Mouse (Mus musculus) hindbrain, embryonic 15.5 days (tissue): Measurements from ENCODE around the gene Slc17a1. TPM values are rescaled to one million over a fixed set of nuclear protein-coding genes. Genes with fewer than 3 reads are reported as not detected.

Experiments used
- ATAC-seq: fragments of 200-750 bp; cut with Nextera tagmentation; 2 replicates; pipeline ENCODE4 v1.8.0; 2017; ENCODE audit warnings: low read depth, moderate number of reproducible peaks, moderate TSS enrichment; ENCODE audit not compliant: low FRiP score
- H3K27ac ChIP-seq: fragments of 300-500 bp; sonication (generic); replicated peaks from 2 replicates; pipeline ENCODE4 v1.5.1; 2015; ENCODE audit warnings: mild to moderate bottlenecking, inconsistent platforms
- H3K27me3 ChIP-seq: fragments of 300-500 bp; sonication (generic); 2 replicates; pipeline ENCODE4 v1.6.1; 2015; ENCODE audit warnings: control low read depth, inconsistent platforms
- H3K36me3 ChIP-seq: fragments of 300-500 bp; sonication (generic); 2 replicates; pipeline ENCODE4 v1.6.1; 2015; ENCODE audit warnings: control low read depth, inconsistent platforms
- H3K4me1 ChIP-seq: fragments of 300-500 bp; sonication (generic); replicated peaks from 2 replicates; pipeline ENCODE4 v1.6.1; 2015; ENCODE audit warnings: control low read depth, inconsistent platforms
- H3K4me2 ChIP-seq: fragments of 300-500 bp; sonication (generic); 2 replicates; pipeline ENCODE4 v1.6.1; 2015; ENCODE audit warnings: moderate library complexity, mild to moderate bottlenecking, inconsistent platforms
- H3K4me3 ChIP-seq: fragments of 300-500 bp; sonication (generic); 2 replicates; pipeline ENCODE4 v1.5.1; 2015; ENCODE audit warnings: mild to moderate bottlenecking, inconsistent platforms
- H3K9ac ChIP-seq: fragments of 300-500 bp; sonication (generic); 2 replicates; pipeline ENCODE4 v1.6.1; 2015; ENCODE audit warnings: inconsistent platforms
- H3K9me3 ChIP-seq: fragments of 300-500 bp; sonication (generic); 2 replicates; pipeline ENCODE4 v1.6.1; 2016; ENCODE audit warnings: control low read depth, inconsistent platforms
- WGBS: fragments of 180-500 bp; shearing (Covaris S2); methylation state at CpG from one replicate; pipeline ENCODE4 v1.1.7; 2015; 5-methylcytosine and 5-hydroxymethylcytosine counted together
- polyA plus RNA-seq: library from polyadenylated mRNA; unstranded; fragments of >200 nt; fragmentation: Nextera tagmentation; extraction: Ambion mirVana; gene quantifications from 2 replicates; pipeline ENCODE4 v1.2.1, GENCODE M21; 2015

Slc17a1 gene
- polyA plus RNA-seq, 1 experiment from 2014 or later, result not detected

GRCm38 (mm10) chr13:23898242-23898641 is 30.7 kb downstream of the Slc17a1 start:
- H3K27me3 ChIP-seq, result no peaks in the 10 kb centered on the region
- WGBS, result 56% methylated on average over 6 of the region's 6 CpGs
- H3K27ac ChIP-seq, result no peak overlapping the region
- H3K9ac ChIP-seq, result no peak overlapping the region
- no peaks in the 10 kb centered on the region for H3K9me3 ChIP-seq
- H3K4me2 ChIP-seq, result no peak overlapping the region
- no peak overlapping the region for H3K4me3 ChIP-seq
- ATAC-seq, result no peak
- no peaks in the 10 kb centered on the region for H3K4me1 ChIP-seq
- no peaks in the 10 kb centered on the region for H3K36me3 ChIP-seq

- H3K4me3 ChIP-seq, result no peak overlapping the region
- H3K36me3 ChIP-seq, result no peaks in the 10 kb centered on the region
- H3K27me3 ChIP-seq, result no peaks in the 10 kb centered on the region
- H3K4me2 ChIP-seq, result no peak overlapping the region
- 94% methylated on average over 5 of the region's 5 CpGs for WGBS
- no peak for ATAC-seq
- no peaks in the 10 kb centered on the region for H3K4me1 ChIP-seq
- no peak overlapping the region for H3K9ac ChIP-seq
- H3K9me3 ChIP-seq, result no peaks in the 10 kb centered on the region
- H3K27ac ChIP-seq, result no peak overlapping the region
Measured at GRCm38 (mm10) chr13:23906906-23907305, 39.4 kb downstream of the Slc17a1 start.

- no peaks in the 10 kb centered on the region for H3K36me3 ChIP-seq
- no peak overlapping the region for H3K4me2 ChIP-seq
- WGBS, result 87% methylated on average over 5 of the region's 5 CpGs
- H3K27ac ChIP-seq, result no peak overlapping the region
- no peak overlapping the region for H3K9ac ChIP-seq
- no peak for ATAC-seq
- H3K4me3 ChIP-seq, result no peak overlapping the region
- H3K27me3 ChIP-seq, result no peaks in the 10 kb centered on the region
- no peaks in the 10 kb centered on the region for H3K4me1 ChIP-seq
- no peaks in the 10 kb centered on the region for H3K9me3 ChIP-seq
Measured at GRCm38 (mm10) chr13:23910121-23910520, 42.6 kb downstream of the Slc17a1 start.

- Histone ChIP-seq H3K4me1 (no peaks in the 10 kb centered on the region), H3K9ac (no peak overlapping the region), H3K27ac (no peak overlapping the region), H3K4me2 (no peak overlapping the region), H3K4me3 (no peak overlapping the region), H3K36me3 (no peaks in the 10 kb centered on the region), H3K27me3 (no peaks in the 10 kb centered on the region), H3K9me3 (no peaks in the 10 kb centered on the region)
- no peak for ATAC-seq
- 85% methylated on average over 5 of the region's 5 CpGs for WGBS
Measured at GRCm38 (mm10) chr13:23911335-23911734, 43.8 kb downstream of the Slc17a1 start.

- H3K4me2 ChIP-seq, result no peak overlapping the region
- H3K36me3 ChIP-seq, result no peaks in the 10 kb centered on the region
- H3K9ac ChIP-seq, result no peak overlapping the region
- H3K27me3 ChIP-seq, result no peaks in the 10 kb centered on the region
- H3K27ac ChIP-seq, result no peak overlapping the region
- ATAC-seq, result no peak
- 55% methylated on average over 6 of the region's 6 CpGs for WGBS
- no peaks in the 10 kb centered on the region for H3K9me3 ChIP-seq
- H3K4me3 ChIP-seq, result no peak overlapping the region
- H3K4me1 ChIP-seq, result no peaks in the 10 kb centered on the region
Measured at GRCm38 (mm10) chr13:23913791-23914306, 46.3 kb downstream of the Slc17a1 start.

- WGBS, result 77% methylated on average over 9 of the region's 9 CpGs
- Histone ChIP-seq H3K27ac (no peak within 1 kb of the TSS), H3K9me3 (no peaks in the 10 kb centered on the region), H3K36me3 (no peaks in the 10 kb centered on the region), H3K27me3 (no peaks in the 10 kb centered on the region), H3K4me1 (no peaks in the 10 kb centered on the region), H3K4me2 (no peak within 1 kb of the TSS), H3K4me3 (no peak within 1 kb of the TSS), H3K9ac (no peak within 1 kb of the TSS)
- no peak for ATAC-seq
Measured at GRCm38 (mm10) chr13:23914376-23915167, 47.0 kb downstream of the Slc17a1 start, which contains the start of gene Slc17a4. Gene Slc17a4, minus strand, starts transcription at chr13:23915009.

- ATAC-seq, result peak; percentile 54; the same call in 1 of the 2 replicates
- Histone ChIP-seq H3K36me3 (no peaks in the 10 kb centered on the region), H3K27me3 (no peaks in the 10 kb centered on the region), H3K4me1 (no peaks in the 10 kb centered on the region), H3K4me2 (no peak overlapping the region), H3K4me3 (no peak overlapping the region), H3K9ac (no peak overlapping the region), H3K9me3 (no peaks in the 10 kb centered on the region), H3K27ac (no peak overlapping the region)
- 81% methylated on average over 1 of the region's 1 CpGs for WGBS
Measured at GRCm38 (mm10) chr13:23916132-23916531, 48.6 kb downstream of the Slc17a1 start.

- H3K36me3 ChIP-seq, result no peaks in the 10 kb centered on the region
- no peaks in the 10 kb centered on the region for H3K9me3 ChIP-seq
- H3K4me2 ChIP-seq, result no peak overlapping the region
- H3K27ac ChIP-seq, result no peak overlapping the region
- H3K27me3 ChIP-seq, result no peaks in the 10 kb centered on the region
- no peak overlapping the region for H3K4me3 ChIP-seq
- WGBS, result 91% methylated on average over 4 of the region's 4 CpGs
- no peak for ATAC-seq
- no peaks in the 10 kb centered on the region for H3K4me1 ChIP-seq
- H3K9ac ChIP-seq, result no peak overlapping the region
Measured at GRCm38 (mm10) chr13:23917674-23918073, 50.1 kb downstream of the Slc17a1 start.

- 79% methylated on average over 2 of the region's 2 CpGs for WGBS
- no peak for ATAC-seq
- Histone ChIP-seq H3K9me3 (no peaks in the 10 kb centered on the region), H3K4me2 (no peak overlapping the region), H3K4me3 (no peak overlapping the region), H3K27ac (no peak overlapping the region), H3K27me3 (no peaks in the 10 kb centered on the region), H3K9ac (no peak overlapping the region), H3K4me1 (no peaks in the 10 kb centered on the region), H3K36me3 (no peaks in the 10 kb centered on the region)
Measured at GRCm38 (mm10) chr13:23925792-23926191, 58.2 kb downstream of the Slc17a1 start.

- no peak for ATAC-seq
- no peaks in the 10 kb centered on the region for H3K27me3 ChIP-seq
- H3K4me2 ChIP-seq, result no peak overlapping the region
- H3K36me3 ChIP-seq, result no peaks in the 10 kb centered on the region
- H3K4me3 ChIP-seq, result no peak overlapping the region
- H3K27ac ChIP-seq, result no peak overlapping the region
- no peaks in the 10 kb centered on the region for H3K9me3 ChIP-seq
- no peak overlapping the region for H3K9ac ChIP-seq
- WGBS, result 78% methylated on average over 3 of the region's 3 CpGs
- H3K4me1 ChIP-seq, result no peaks in the 10 kb centered on the region
Measured at GRCm38 (mm10) chr13:23928637-23929036, 61.1 kb downstream of the Slc17a1 start.

- no peak for ATAC-seq
- WGBS, result 93% methylated on average over 9 of the region's 9 CpGs
- Histone ChIP-seq H3K9me3 (no peaks in the 10 kb centered on the region), H3K4me3 (no peak overlapping the region), H3K36me3 (no peaks in the 10 kb centered on the region), H3K27ac (no peak overlapping the region), H3K4me1 (no peaks in the 10 kb centered on the region), H3K9ac (no peak overlapping the region), H3K27me3 (no peaks in the 10 kb centered on the region), H3K4me2 (no peak overlapping the region)
Measured at GRCm38 (mm10) chr13:23930461-23930860, 62.9 kb downstream of the Slc17a1 start.

- Histone ChIP-seq H3K27me3 (no peaks in the 10 kb centered on the region), H3K4me2 (no peak overlapping the region), H3K27ac (no peak overlapping the region), H3K4me1 (no peaks in the 10 kb centered on the region), H3K4me3 (no peak overlapping the region), H3K9ac (no peak overlapping the region), H3K9me3 (no peaks in the 10 kb centered on the region), H3K36me3 (no peaks in the 10 kb centered on the region)
- 79% methylated on average over 11 of the region's 11 CpGs for WGBS
- ATAC-seq, result no peak
Measured at GRCm38 (mm10) chr13:23930904-23931303, 63.4 kb downstream of the Slc17a1 start.
